Mouse (Mus musculus) T-cell, adult 2 months (primary cell): ENCODE measurements around the gene Gas2l3.
A peak's percentile ranks its signal among the peaks of the same experiment; 100 is the strongest.

Source experiments
- DNase-seq: peaks from one replicate; pipeline ENCODE4 v3.0.0; 2022; ENCODE audit warnings: low spot score

The Gas2l3 gene

GRCm38 (mm10) chr10:89443115-89443622 is 598 bp downstream of the Gas2l3 start:
- no peak for DNase-seq

DNA sequence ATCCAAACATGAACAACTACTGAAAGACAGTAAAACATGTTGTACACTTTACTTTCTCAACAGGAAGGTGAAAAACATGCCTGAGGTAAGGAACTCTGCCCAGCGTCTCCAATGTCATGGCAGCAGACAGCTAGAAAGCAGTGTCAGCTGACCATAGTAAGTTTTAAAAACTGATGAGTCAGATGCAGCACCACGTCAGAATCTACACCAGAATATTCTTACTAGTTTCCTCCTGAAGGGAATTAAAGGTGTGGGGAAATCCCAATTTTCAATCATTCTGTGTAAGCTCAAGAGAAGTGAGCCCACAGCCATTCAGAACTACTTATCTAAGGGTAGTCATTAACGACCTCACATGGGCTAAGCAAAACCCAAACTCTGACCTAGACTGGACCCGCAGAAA is 1.1 kb downstream of the Gas2l3 start:
- DNase-seq: no peak

DNA sequence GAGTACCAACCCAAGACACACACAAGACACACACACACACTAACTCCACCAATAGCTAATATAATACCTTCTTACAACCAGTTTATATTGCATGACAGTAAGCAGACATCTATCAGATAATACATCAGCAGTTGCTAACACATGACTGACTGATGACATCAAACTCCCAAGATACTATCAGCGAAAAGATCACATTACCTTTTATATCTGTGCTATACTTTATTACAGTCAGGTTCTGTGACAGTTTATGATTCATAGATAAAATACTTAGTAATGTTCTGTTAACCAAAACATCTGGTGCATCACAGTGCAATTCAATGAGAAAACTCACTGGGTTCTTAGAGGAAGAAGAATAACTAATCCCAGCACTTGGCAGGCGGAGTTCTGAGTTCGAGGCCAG is 1.8 kb downstream of the Gas2l3 start:
- no peak for DNase-seq

DNA sequence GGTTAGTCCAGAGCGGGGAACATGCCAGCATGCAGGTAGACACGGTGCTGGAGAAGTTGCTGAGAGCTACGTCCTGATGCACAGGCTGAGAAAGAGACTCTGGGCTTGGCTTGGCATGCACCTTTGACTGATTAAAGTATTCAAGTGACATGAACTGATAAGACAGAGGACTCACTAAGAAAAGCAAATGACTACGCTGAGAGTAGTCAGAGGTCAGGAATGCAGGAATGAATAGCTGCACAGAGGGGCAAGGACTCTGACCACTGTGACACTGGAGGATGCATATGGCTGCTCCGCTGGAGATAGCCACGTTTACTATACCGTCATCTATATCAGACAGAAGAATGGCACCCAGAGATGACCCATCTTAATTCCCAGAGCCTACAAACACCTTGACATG is 4.4 kb downstream of the Gas2l3 start:
- no peak for DNase-seq

GRCm38 (mm10) chr10:89437996-89438395 is 5.8 kb downstream of the Gas2l3 start:
- no peak for DNase-seq

DNA sequence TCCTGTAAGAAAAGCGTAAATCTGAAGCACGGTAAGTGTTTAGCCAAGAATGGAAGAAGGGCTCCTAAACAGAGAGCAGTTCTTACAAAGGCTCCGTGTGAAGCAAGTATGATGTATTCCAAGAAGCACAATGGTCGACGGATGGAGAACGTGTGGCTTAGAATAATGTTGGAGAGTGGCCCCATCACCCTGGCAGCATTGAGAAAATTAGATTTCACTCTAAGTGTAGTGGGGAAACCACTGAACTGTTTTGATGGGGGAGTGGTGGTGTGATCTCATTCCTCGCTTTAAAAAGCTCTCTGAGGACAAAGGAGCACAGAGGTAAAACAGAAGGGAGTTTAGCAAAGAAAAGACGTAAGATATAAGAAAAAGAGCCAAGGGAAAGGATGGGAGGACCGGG is 6.3 kb downstream of the Gas2l3 start:
- no peak for DNase-seq

DNA sequence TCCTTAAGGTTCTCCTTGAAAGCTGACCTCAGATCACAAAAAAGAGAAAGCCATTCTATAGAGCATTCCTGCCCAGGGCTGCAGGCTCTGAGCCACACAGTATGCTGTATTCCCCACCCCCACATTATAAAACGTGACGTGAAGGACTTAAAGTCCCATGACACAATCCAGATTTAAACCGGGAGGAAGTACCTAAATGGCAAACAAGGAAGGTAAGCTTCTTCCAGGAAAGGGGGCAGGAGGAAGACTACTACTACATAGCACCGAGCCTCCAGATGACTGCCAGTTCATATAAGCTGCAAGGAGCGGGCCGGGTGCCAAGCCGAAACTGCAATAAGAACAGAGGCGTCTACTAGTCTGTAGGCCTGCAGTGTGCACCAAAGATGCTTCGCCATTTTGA is 7.8 kb downstream of the Gas2l3 start:
- DNase-seq: no peak

DNA sequence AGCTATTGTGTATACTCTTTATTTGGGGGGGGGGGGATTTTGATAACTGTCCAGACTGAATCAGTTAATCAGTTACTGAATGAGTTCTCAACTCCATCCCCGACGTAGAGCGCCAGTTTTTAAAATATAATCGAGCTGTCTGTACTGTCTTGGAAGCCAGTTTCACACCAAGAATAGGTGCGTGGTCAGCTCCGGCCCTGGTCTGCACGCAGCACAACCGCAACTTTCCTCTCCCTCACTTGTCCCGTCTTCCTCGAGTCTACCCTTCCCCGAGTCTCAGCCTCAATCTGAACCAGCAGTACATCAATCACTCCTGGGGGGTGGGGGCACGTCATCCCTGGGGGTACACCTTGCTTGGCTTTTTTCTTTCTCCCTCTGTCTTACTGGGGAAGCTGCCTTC is 8.4 kb downstream of the Gas2l3 start:
- no peak for DNase-seq

DNA sequence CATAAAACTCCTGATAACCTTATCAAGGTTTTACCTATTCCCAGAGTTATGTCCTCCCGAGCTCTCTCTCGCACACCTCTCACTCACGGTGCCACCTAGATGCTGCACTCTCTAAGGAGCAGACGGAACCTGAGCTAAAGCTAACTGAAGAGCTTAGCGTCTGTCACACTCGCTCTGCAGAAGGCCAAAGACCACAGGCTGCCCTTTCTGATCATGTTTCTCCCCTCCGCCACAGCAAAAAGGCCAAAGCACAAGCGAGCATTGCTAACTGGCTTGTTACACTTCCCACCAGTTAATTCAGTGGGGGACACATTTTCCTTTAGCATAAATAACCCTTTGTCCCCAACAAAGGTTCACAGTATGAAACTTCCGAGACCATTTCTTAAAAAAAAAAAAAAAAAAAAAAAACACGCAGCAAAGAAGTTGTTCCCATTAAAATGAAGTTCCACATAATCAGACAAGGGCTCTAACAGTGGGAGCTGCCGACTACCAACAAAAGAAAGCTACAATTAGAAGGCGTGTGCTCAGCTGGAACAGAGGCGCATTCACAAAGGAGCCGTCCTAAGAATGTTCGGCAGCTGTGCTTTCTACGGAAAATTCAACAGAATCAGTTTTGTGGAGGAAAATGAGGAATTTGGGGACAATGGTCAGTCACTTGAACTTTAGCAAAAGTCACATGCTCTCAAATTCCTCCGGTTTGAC is 9.1 kb downstream of the Gas2l3 start:
- no peak for DNase-seq

- no peak for DNase-seq
Observed at GRCm38 (mm10) chr10:89432743-89433142, 11.0 kb downstream of the Gas2l3 start.

DNA sequence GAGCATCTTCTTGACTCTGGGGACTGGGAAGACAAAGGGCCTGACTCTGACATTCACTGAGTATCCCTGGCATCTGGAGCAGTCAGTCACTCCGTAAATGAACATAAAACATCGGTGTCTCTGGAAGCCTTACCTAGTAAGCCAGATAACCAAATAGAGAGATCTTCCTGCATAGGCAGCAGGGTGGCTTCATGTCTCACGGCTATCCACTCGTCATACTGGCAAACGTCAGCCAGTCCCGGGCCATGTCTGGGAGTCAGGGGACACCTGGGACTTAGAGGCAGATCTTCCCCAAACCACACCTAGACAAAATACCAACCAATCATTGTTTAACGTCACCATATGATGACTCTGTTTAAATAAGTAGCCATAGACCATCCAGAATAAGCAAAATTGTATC is 13.0 kb downstream of the Gas2l3 start:
- DNase-seq: no peak

DNA sequence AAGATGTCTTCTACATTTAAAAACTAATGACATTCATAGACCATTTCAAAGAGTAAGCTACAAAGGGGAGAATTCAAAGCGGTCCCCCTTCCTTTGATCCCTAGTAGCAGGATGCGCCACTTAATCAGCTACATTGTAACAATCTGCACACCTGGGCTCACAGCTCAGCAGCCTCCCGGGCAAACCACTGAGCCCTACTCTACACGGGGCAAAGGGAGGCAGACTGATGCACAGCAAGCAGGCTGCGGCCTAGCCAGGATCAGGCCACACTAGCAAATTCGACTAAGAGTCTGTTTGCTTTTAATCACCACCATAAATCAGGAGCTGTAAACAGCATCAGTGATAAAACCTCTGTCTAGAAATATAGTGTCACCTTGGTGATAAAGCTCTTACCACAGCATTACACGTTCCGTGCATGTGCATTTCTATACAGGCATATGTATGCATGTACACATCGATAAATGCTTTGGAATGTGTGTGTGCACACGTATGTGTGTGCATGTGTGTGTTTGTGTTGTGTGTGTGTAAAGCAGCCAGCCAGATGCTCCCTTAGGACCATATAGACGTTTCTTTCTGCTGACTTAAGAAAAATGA is 18.9 kb downstream of the Gas2l3 start:
- peak; percentile 10 for DNase-seq

GRCm38 (mm10) chr10:89424217-89424616 is 19.6 kb downstream of the Gas2l3 start:
- no peak for DNase-seq

- no peak for DNase-seq
Observed at GRCm38 (mm10) chr10:89423164-89423778, 20.5 kb downstream of the Gas2l3 start.

- no peak for DNase-seq
Observed at GRCm38 (mm10) chr10:89422504-89423158, 21.1 kb downstream of the Gas2l3 start.

GRCm38 (mm10) chr10:89417966-89418365 is 25.8 kb downstream of the Gas2l3 start:
- no peak for DNase-seq

GRCm38 (mm10) chr10:89415478-89415877 is 28.3 kb downstream of the Gas2l3 start:
- no peak for DNase-seq

GRCm38 (mm10) chr10:89407551-89407950 is 36.2 kb downstream of the Gas2l3 start:
- no peak for DNase-seq

DNA sequence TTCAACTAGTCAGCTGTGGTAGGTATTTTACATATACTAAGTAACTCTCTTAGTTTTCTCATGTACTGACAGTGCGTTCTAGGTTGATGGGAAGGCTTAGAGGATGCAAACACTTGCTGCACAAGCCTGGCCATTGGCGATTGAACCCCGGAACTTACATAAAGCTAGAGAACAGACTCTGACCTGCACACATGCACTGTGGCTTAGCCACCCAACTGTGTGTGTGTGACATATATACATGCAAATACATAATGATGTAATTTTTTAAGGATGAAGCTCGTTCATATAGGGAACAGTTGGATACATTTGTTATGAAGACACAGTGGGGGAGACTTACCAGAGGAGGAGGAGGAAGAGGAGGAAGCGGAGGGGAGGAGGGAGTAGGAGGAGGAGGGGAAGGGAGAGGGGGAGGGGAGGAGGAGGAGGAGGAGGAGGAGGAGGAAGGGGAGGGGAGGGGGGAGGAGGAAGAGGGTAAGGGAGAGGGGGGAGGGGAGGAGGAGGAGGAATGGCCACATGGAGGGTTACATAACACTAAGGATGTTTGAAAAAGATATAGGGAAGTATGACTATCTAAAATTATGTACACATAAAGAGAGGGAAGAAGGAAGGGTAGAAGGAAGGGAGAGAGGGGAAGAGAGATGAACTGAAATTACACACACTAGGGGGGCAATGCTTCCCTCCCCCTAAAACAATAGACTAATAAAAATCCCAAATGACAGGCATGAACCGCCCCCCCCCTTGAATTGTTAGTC is 36.9 kb downstream of the Gas2l3 start:
- DNase-seq: no peak

- no peak for DNase-seq
Observed at GRCm38 (mm10) chr10:89404936-89405335, 38.8 kb downstream of the Gas2l3 start.

DNA sequence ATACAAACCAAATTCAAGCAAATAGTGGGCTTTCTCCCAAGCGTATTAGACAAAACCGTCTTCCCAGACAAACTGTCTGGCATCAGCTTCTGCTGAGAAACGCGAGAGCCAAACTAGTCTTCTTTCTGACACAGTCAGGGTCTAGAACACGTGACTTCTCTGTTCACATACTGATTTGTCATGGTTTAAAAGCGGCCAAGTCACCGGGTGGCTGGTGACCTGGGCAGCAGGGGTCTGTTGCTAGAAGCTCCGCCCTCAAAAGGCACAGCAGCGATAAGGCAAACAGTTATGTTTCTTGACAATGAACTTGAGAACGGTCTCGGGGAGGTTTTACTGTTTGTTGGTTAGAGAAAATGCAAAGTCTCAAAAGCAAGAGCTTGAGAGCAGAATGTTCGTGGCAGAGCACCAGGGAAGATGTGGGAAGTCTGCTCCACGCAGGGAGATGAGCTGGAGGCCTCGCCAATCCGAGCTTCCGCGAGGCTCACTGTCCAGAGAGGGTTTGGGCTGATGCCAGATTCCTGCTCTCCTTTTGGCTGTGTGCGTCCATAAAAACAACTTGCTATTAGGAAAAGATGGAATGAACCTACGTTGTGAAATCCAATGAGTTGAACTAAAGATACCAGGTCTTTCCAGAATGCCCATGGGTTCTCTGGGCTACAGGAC is 43.0 kb downstream of the Gas2l3 start:
- no peak for DNase-seq

- DNase-seq: no peak
Observed at GRCm38 (mm10) chr10:89395823-89396222, 47.9 kb downstream of the Gas2l3 start.
